Mouse (Mus musculus): Measurements from ENCODE around the gene Nkx3-2. TPM values are rescaled to one million over a fixed set of nuclear protein-coding genes. Genes with fewer than 3 reads are reported as not detected.
A peak's percentile ranks its signal among the peaks of the same experiment; 100 is the strongest.

Nkx3-2 gene
- polyA plus RNA-seq, 1 experiment from 2014 or later = 1.9 TPM

DNA sequence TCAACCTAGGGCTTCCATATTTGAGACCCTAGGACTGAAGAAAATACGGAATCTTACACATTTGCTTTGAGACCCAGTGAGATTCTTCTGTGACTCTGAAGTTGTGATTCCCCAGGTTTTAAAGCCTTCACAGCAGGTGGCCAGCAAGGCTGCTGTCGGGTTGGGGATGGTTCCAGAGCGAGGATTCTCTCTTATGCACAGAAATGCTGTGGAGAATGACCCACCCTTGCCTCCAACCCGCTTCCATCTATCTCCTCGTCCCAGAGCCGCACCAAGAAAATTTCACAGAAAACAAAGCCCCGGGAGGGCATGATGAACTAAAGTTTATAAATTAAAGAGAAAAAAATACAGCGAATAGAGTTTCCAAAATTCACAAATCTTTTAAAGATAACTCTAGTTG is 4.2 kb downstream of the Nkx3-2 start:
- peaks cover 100% of the 10 kb centered on the region for H3K27me3 ChIP-seq (replicated peaks; ENCODE audit: low read depth, poor library complexity, severe bottlenecking)
- no peak overlapping the region for H3K27ac ChIP-seq (replicated peaks)
- no peak overlapping the region for H3K4me3 ChIP-seq
- WGBS = 3% methylated on average over 8 of the region's 8 CpGs
- peaks cover 29% of the 10 kb centered on the region for H3K4me1 ChIP-seq
- H3K9me3 ChIP-seq = no peaks in the 10 kb centered on the region
- DNase-seq (ENCODE audit: low spot score) = peak; percentile 30
- no peaks in the 10 kb centered on the region for H3K36me3 ChIP-seq (replicated peaks)

DNA sequence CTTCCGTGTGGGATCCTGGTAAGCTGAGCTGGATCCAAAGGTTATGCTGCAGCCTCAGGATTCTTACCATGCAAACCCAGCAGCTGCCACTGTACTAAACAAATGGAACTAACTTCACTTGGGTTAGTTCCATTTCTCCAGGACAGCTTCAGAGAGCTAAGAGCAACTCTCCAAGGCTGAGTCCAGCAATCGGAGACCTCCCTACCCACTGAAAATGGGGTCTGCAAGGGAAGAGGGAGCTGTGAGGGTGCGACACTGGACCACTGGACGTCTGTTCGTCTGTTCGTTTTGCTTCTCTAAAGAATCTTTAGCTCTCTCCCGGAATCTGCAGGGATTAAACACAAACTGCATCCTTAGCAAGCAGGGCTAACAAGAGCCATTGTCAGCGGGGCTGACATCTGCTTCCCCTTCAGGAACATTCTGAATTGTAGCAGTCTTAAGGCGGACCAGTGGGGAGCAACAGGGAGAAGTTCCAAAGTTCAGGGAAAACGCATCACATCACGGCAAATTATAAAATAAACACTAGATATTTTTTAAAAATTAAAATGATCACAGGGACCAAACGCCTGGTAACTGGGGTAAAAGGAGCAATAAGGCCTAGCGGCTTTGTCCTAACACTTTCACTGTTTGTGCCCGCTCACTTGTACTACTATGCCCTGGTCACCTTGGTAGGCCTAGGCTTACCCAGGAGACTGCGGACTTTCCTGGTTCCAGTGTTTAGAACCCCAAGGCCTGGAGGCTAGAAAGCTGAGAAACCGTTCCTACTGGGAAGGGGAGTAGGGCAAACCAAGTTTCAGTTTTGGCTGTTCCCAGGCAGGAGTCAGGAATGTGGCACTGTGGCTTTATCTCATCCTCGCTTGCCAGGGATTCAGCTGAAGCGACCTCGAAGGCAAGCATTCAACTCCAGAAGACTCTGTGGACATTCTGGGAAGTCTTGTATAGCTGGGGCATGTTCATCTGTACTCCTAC is 5.3 kb downstream of the Nkx3-2 start:
- Histone ChIP-seq H3K4me1 (peaks cover 29% of the 10 kb centered on the region), H3K27me3 (replicated peaks; ENCODE audit: low read depth, poor library complexity, severe bottlenecking) (peaks cover 100% of the 10 kb centered on the region), H3K4me3 (no peak overlapping the region), H3K27ac (replicated peaks) (no peak overlapping the region), H3K36me3 (replicated peaks) (no peaks in the 10 kb centered on the region), H3K9me3 (no peaks in the 10 kb centered on the region)
- WGBS = 2% methylated on average over 19 of the region's 19 CpGs
- peak; percentile 41 for DNase-seq (ENCODE audit: low spot score)

DNA sequence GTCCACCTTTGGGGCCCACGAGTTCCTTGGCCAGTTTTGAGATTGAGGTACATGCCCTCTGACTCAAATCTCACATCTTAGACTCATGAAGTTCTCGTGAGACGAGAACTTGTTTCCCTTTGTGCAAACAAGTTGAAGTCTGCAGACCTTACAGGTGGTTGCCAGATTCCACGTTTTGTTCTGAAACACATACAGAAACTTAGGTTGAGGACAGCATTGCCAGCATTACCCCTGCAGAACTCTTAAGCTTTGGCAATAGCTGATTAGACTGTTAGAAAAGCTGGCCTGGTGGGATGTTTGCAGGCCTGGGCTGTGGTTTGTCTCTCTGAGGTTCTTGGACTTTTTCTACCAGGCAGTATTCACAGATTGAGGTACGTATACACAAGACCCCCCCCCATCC is 7.0 kb downstream of the Nkx3-2 start:
- H3K9me3 ChIP-seq = no peaks in the 10 kb centered on the region
- no peaks in the 10 kb centered on the region for H3K36me3 ChIP-seq (replicated peaks)
- H3K27me3 ChIP-seq (replicated peaks; ENCODE audit: low read depth, poor library complexity, severe bottlenecking) = peaks cover 100% of the 10 kb centered on the region
- H3K4me3 ChIP-seq = no peak overlapping the region
- no peak overlapping the region for H3K27ac ChIP-seq (replicated peaks)
- peaks cover 17% of the 10 kb centered on the region for H3K4me1 ChIP-seq
- no peak for DNase-seq (ENCODE audit: low spot score)
- WGBS = 2% methylated on average over 5 of the region's 5 CpGs

DNA sequence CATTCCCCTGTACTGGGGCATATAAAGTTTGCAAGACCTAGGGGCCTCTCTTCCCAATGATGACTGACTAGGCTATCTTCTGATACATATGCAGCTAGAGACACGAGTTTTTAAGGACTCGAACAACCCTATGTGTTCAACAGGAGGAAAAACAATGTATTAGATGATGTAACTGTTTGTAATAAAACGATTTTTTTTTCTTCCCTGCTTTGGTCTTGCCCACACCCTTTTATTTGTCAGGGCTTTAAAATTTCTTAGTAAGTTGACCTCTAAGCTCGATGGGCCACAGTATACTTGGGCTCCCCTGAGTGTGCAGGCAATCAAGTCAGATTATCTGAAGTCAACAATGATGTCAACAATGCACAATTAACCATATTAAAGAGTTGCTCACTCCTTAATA is 7.9 kb downstream of the Nkx3-2 start:
- no peaks in the 10 kb centered on the region for H3K36me3 ChIP-seq (replicated peaks)
- no peak overlapping the region for H3K4me3 ChIP-seq
- H3K27ac ChIP-seq (replicated peaks) = no peak overlapping the region
- no peaks in the 10 kb centered on the region for H3K9me3 ChIP-seq
- H3K4me1 ChIP-seq = peaks cover 11% of the 10 kb centered on the region
- DNase-seq (ENCODE audit: low spot score) = no peak
- H3K27me3 ChIP-seq (replicated peaks; ENCODE audit: low read depth, poor library complexity, severe bottlenecking) = peaks cover 100% of the 10 kb centered on the region
- WGBS = 3% methylated on average over 4 of the region's 4 CpGs

DNA sequence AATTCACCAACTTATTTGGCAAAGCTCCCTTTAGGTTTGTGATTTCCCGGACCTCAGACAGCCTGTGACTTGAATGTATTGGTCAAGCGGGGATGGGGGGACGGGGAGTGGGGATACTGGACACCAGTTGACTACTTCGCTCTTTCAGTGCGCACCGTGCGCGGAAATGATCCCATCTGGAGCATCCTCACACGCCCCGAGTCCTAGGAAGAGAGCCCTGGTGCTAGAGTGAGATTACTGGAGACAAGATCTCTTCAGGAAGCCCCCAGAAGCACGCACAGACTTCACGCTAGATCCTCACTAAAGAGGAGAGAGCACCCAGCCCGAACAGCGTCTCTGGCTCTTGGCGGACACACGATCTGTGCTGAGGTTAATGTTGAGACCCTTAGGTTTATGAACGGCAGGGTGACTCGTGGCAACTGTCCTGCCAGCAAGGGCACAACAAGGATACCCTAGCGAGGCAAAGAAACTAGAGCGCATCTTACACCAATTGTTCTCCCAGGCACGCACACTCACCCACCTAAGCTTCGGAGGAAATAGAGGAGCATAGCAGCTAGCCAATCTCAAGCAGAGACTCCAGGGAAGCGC is 8.8 kb downstream of the Nkx3-2 start:
- Histone ChIP-seq H3K27me3 (replicated peaks; ENCODE audit: low read depth, poor library complexity, severe bottlenecking) (peaks cover 100% of the 10 kb centered on the region), H3K4me3 (no peak overlapping the region), H3K4me1 (peaks cover 8% of the 10 kb centered on the region; the same call in 1 of the 2 replicates), H3K9me3 (no peaks in the 10 kb centered on the region), H3K27ac (replicated peaks) (no peak overlapping the region), H3K36me3 (replicated peaks) (no peaks in the 10 kb centered on the region)
- peak; percentile 45 for DNase-seq (ENCODE audit: low spot score)
- under 1% methylated on average over 23 of the region's 23 CpGs for WGBS

DNA sequence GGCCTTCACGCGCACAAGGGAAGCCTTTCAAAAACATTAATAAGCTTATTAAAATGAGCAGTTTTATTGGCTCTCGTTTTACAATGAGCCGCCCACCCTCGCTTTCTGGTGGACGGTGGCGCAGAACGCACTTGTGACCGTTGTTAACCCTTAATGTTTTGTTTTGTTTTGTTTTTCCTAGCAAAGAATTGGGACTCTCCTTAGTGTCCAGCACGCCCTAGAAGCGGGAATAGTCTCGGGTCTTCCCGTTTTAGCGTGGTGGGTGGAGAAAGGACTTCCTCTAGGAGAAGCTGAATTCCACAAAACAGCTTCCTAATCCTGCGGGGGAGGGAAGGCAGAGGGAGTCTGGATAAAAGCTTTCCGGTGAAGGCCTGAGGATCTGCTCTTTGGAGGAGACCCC is 9.5 kb downstream of the Nkx3-2 start:
- H3K27me3 ChIP-seq (replicated peaks; ENCODE audit: low read depth, poor library complexity, severe bottlenecking) = peaks cover 100% of the 10 kb centered on the region
- H3K4me1 ChIP-seq = peaks cover 8% of the 10 kb centered on the region; the same call in 1 of the 2 replicates
- no peak for DNase-seq (ENCODE audit: low spot score)
- no peaks in the 10 kb centered on the region for H3K36me3 ChIP-seq (replicated peaks)
- H3K27ac ChIP-seq (replicated peaks) = no peak overlapping the region
- under 1% methylated on average over 16 of the region's 16 CpGs for WGBS
- H3K4me3 ChIP-seq = peak overlapping the region; percentile 13; the same call in 1 of the 2 replicates
- no peaks in the 10 kb centered on the region for H3K9me3 ChIP-seq

DNA sequence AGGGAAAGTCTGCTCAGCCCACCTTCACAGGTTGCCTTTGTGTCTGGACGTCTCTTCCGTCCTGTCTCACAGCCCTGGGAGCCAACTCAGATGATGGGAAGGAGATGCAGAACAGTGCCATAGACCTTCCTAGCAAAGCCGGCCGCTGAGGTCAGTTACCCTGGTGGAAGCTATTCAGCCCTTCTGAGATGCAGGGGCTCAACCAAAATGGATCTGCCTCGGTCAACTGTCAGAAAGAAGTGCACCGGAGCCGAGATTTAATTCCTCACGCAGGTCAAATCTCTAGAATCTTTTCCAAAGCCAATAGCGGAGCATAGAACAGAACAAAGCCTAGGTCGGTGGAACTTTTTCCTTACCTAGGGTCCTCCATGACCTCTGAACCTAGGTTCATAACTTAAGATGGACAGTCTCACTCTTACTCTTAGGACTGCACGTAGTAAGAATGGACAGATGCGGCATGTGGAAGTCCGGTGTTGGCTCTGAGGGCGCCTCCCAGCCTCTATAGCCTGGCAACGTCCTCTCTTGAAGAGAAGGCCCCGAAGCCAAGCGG is 10.0 kb downstream of the Nkx3-2 start:
- DNase-seq (ENCODE audit: low spot score) = peak; percentile 33
- 1% methylated on average over 17 of the region's 17 CpGs for WGBS

DNA sequence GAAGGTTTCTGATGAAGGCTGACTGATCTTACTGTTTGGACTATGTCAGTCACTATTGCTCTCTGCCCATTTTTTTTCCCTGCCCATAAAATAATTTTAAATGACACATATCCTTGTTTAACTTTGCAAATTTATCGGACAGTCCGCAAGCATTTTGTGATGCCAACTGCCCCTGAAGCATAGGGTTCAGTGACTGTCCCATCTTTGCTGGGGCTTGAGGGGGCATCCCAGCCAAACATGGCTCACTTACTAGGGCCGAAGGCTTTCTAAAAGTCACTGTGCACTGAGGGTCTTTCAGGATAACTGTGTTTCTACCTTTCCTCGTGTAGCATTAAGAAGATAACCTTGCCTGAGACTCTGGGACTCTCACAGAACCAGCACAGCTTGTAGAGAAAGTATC is 11.6 kb downstream of the Nkx3-2 start:
- no peaks in the 10 kb centered on the region for H3K36me3 ChIP-seq (replicated peaks)
- H3K27ac ChIP-seq (replicated peaks) = no peak overlapping the region
- 25% methylated on average over 4 of the region's 4 CpGs for WGBS
- peaks cover 100% of the 10 kb centered on the region for H3K27me3 ChIP-seq (replicated peaks; ENCODE audit: low read depth, poor library complexity, severe bottlenecking)
- no peak for DNase-seq (ENCODE audit: low spot score)
- peaks cover 14% of the 10 kb centered on the region; the same call in 1 of the 2 replicates for H3K4me1 ChIP-seq
- no peaks in the 10 kb centered on the region for H3K9me3 ChIP-seq
- no peak overlapping the region for H3K4me3 ChIP-seq

More for the DNA sequence above, 10.0 kb downstream of the Nkx3-2 start:
- Histone ChIP-seq H3K27ac (replicated peaks) (no peak overlapping the region), H3K9me3 (no peaks in the 10 kb centered on the region), H3K36me3 (replicated peaks) (no peaks in the 10 kb centered on the region), H3K4me1 (peaks cover 8% of the 10 kb centered on the region; the same call in 1 of the 2 replicates), H3K27me3 (replicated peaks; ENCODE audit: low read depth, poor library complexity, severe bottlenecking) (peaks cover 100% of the 10 kb centered on the region), H3K4me3 (peak overlapping the region; percentile 13; the same call in 1 of the 2 replicates)

DNA sequence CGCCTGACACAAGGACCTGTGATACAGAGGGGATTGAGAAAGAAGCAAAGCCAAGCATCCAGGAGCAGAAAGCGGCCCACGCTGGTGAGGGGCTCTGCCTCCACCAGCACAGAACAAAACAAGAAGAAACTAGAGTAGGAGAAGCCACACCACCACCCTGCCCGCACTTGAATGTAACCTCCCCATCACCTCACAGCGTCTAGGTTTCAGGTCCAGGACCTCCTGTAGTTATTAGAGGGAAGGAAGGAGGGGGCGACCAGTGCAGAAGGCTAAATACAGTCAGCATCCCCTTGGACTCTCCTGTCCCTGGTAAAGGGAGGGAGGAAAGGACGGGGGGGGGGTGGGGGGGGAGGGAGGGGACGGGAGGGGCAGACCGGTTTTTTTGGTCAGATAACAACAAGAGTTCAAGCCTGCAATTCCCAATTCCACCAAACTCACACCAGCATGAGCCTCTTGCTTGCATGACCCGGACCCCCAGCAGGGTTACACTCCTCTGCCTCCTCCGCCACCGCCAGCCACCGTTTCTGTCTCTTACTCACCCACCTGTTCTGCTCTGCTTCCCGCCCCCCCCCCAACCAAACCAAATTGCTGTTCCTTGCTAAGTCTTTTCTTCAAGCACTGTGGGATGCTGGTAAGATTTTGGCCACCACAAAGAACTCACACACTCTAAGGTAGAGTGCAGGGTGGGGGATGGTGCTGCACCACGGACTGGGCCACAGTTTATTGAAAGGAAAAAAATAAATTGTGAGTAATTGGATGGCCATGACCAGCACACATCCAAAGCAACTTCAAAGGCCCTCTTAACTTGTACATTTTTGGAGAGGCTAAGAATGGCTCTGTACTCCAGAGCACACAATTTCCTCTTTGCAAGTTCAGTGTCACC is 19.2 kb downstream of the Nkx3-2 start:
- Histone ChIP-seq H3K27me3 (replicated peaks; ENCODE audit: low read depth, poor library complexity, severe bottlenecking) (peaks cover 98% of the 10 kb centered on the region), H3K9me3 (no peaks in the 10 kb centered on the region), H3K4me1 (peaks cover 16% of the 10 kb centered on the region; the same call in 1 of the 2 replicates), H3K4me3 (no peak overlapping the region), H3K27ac (replicated peaks) (no peak overlapping the region), H3K36me3 (replicated peaks) (no peaks in the 10 kb centered on the region)
- 3% methylated on average over 15 of the region's 15 CpGs for WGBS
- peak; percentile 18 for DNase-seq (ENCODE audit: low spot score)

DNA sequence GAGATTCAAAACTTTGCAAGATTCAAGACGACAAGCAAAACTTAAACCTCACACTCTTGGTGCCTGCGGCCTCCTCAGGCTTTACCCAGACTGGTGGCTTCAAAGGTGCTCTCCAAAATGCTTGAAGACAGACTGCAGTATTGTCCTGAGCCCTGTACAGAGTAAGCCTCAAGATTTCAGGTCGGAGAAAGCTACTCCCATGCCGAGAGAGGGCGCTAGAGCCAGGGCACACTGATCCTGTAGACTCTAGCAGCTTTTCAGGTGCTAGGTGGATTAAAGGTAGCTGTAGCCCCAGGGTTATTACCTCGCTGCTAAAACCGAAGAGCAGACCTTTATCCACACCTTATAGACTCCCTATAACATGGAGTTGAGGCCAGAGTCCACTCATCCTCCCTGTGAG is 20.1 kb downstream of the Nkx3-2 start:
- peak; percentile 24 for DNase-seq (ENCODE audit: low spot score)
- Histone ChIP-seq H3K4me3 (no peak overlapping the region), H3K4me1 (peaks cover 16% of the 10 kb centered on the region; the same call in 1 of the 2 replicates), H3K27me3 (replicated peaks; ENCODE audit: low read depth, poor library complexity, severe bottlenecking) (peaks cover 92% of the 10 kb centered on the region), H3K27ac (replicated peaks) (no peak overlapping the region), H3K36me3 (replicated peaks) (no peaks in the 10 kb centered on the region), H3K9me3 (no peaks in the 10 kb centered on the region)
- 4% methylated on average over 7 of the region's 7 CpGs for WGBS

DNA sequence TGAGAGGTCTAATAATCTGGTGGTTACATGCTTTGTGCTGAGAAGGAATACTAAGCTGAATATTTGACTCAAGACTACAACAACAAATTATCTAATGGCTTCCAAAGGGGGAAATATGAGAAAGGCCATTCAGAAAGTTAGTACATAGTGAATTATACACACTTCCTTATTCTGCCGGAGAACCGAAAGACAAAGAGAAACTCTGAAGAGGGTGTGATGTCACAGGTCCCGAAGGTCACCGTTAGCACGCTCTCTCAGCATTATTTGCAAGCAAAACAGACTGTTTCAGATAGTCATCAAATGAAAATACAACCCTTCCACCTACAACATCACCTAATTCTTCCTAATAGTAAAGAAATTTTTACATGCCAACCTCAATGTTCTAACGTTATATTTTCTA is 25.5 kb downstream of the Nkx3-2 start:
- Histone ChIP-seq H3K9me3 (no peaks in the 10 kb centered on the region), H3K27ac (replicated peaks) (no peak overlapping the region), H3K27me3 (replicated peaks; ENCODE audit: low read depth, poor library complexity, severe bottlenecking) (peaks cover 38% of the 10 kb centered on the region), H3K4me3 (no peak overlapping the region), H3K36me3 (replicated peaks) (no peaks in the 10 kb centered on the region), H3K4me1 (no peaks in the 10 kb centered on the region)
- DNase-seq (ENCODE audit: low spot score) = no peak
- 65% methylated on average over 6 of the region's 6 CpGs for WGBS

DNA sequence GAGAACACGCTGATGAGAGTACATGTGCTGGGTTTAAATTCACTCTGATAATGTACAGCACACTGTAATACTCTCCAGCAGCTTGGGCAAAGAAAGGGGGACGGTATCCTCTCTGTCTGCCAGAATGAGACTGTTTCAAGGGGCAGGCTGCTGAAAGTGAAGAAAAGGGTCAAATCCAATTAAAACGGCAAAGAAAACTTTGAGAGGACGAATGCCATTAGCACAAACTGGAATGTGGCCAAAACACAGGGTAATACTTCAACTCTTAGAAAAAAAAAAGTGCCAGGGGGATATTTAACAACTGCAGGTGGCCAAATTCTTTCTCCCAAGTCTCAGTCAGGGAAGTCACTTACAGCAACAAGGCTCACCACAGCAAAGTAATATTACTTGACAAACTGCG is 27.3 kb downstream of the Nkx3-2 start:
- H3K27me3 ChIP-seq (replicated peaks; ENCODE audit: low read depth, poor library complexity, severe bottlenecking) = peaks cover 20% of the 10 kb centered on the region; the same call in 1 of the 2 replicates
- H3K9me3 ChIP-seq = no peaks in the 10 kb centered on the region; the same call in 1 of the 2 replicates
- no peak overlapping the region for H3K27ac ChIP-seq (replicated peaks)
- DNase-seq (ENCODE audit: low spot score) = no peak
- H3K4me1 ChIP-seq = no peaks in the 10 kb centered on the region
- no peaks in the 10 kb centered on the region for H3K36me3 ChIP-seq (replicated peaks)
- H3K4me3 ChIP-seq = no peak overlapping the region
- 53% methylated on average over 5 of the region's 5 CpGs for WGBS

Data from embryonic facial prominence, embryonic 10.5 days (tissue).